Mouse (Mus musculus) hindbrain, embryonic 11.5 days (tissue): ENCODE data around the gene Trpm6. TPM values are rescaled to one million over a fixed set of nuclear protein-coding genes. Genes with fewer than 3 reads are reported as not detected.
A peak's percentile ranks its signal among the peaks of the same experiment; 100 is the strongest.
"Not testable (repeated sequence)": the region's sequence is repeated elsewhere in the genome, so short reads cannot be mapped to it uniquely, and the experiment has no call there.

Experiments used
- ATAC-seq: fragments of 200-750 bp; cut with Nextera tagmentation; 2 replicates; pipeline ENCODE4 v1.8.0; 2017; ENCODE audit warnings: mild to moderate bottlenecking, moderate TSS enrichment, moderate library complexity; ENCODE audit not compliant: low FRiP score
- DNase-seq: peaks from one replicate; pipeline ENCODE4 v3.0.0-alpha.2; 2015; ENCODE audit warnings: low spot score
- H3K27ac ChIP-seq: fragments of 300-500 bp; sonication (generic); 2 replicates; pipeline ENCODE4 v1.5.1; 2014; ENCODE audit warnings: mild to moderate bottlenecking, low read depth, low read length
- H3K27me3 ChIP-seq: fragments of 300-500 bp; sonication (generic); 2 replicates; pipeline ENCODE4 v1.6.1; 2014; ENCODE audit warnings: mild to moderate bottlenecking, low read length, moderate library complexity, mixed read lengths; ENCODE audit not compliant: control insufficient read depth, insufficient read depth
- H3K36me3 ChIP-seq: fragments of 300-500 bp; sonication (generic); 2 replicates; pipeline ENCODE4 v1.6.1; 2014; ENCODE audit warnings: mild to moderate bottlenecking, low read length, moderate library complexity, mixed read lengths; ENCODE audit not compliant: control insufficient read depth, insufficient read depth
- H3K4me1 ChIP-seq: fragments of 300-500 bp; sonication (generic); replicated peaks from 2 replicates; pipeline ENCODE4 v1.6.1; 2014; ENCODE audit warnings: low read length, mixed read lengths; ENCODE audit not compliant: control insufficient read depth, insufficient read depth
- H3K4me2 ChIP-seq: fragments of 300-500 bp; sonication (generic); replicated peaks from 2 replicates; pipeline ENCODE4 v1.6.1; 2014; ENCODE audit warnings: mild to moderate bottlenecking, low read depth, low read length
- H3K4me3 ChIP-seq: fragments of 300-500 bp; sonication (generic); 2 replicates; pipeline ENCODE4 v1.5.1; 2014; ENCODE audit warnings: low read depth, low read length
- H3K9ac ChIP-seq: fragments of 300-500 bp; sonication (generic); 2 replicates; pipeline ENCODE4 v1.6.1; 2014; ENCODE audit warnings: low read depth, low read length
- H3K9me3 ChIP-seq: fragments of 300-500 bp; sonication (generic); 2 replicates; pipeline ENCODE4 v1.6.1; 2016; ENCODE audit warnings: low read length; ENCODE audit not compliant: control insufficient read depth
- WGBS: fragments of 180-500 bp; shearing (Covaris S2); extraction: QIAGEN DNeasy Blood & Tissue Kit; methylation state at CpG from one replicate; pipeline ENCODE4 v1.1.7; 2014; 5-methylcytosine and 5-hydroxymethylcytosine counted together
- polyA plus RNA-seq: library from polyadenylated mRNA; unstranded; fragments of >200 nt; fragmentation: Nextera tagmentation; extraction: Ambion mirVana; gene quantifications from 2 replicates; pipeline ENCODE4 v1.2.1, GENCODE M21; 2014

The Trpm6 gene
- 0.25 and 0.43 TPM in 2 replicates for polyA plus RNA-seq

DNA sequence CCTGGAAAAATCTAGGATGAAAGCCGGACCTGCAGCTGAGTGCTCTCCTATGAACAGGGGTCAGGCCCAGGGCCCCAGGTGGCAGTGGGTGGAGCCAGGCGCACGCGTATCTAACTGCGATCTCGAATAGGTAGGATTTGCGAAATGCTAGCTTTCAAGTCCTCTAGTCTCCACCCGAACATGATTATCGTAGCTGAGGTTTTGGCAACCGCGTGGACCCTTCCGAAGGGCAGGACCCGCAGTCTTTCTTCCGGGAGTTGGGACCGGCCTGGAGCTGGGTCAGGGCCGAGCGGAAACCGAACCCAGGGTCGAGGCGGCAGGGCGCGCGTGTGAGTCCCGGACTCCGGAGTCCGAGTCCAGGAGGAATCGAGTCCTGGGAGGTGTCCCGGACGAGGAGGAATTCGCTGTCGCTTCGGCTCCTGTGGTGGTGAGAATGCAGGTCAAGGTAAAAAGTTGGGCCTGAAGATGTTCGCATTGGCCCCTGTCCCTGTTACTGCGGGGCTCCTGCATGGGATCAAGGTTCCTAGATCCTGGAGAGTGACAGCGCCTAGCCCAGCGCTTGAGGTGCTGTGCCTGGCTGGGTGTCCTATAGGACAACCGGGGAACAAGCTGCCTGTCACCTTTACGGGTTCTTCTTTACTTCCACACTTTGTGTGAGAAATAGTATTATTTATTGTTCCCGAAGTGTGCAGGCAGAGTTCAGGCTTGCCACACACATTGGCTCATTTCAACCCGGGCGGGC lies at the start of gene Trpm6:
Trpm6 (plus strand) TSS at position 386 of the 742 bp plus-strand sequence.
- no peaks in the 10 kb centered on the region for H3K36me3 ChIP-seq
- H3K9ac ChIP-seq, result peak within 1 kb of the TSS; percentile 40; the same call in 1 of the 2 replicates
- H3K27me3 ChIP-seq, result peaks cover 3% of the 10 kb centered on the region
- no peak within 1 kb of the TSS for H3K27ac ChIP-seq
- WGBS, result 6% methylated on average over 41 of the region's 41 CpGs
- peak within 1 kb of the TSS; percentile 70 for H3K4me2 ChIP-seq
- ATAC-seq, result peak; percentile 57; the same call in 1 of the 2 replicates
- peak within 1 kb of the TSS; percentile 33 for H3K4me3 ChIP-seq
- no peaks in the 10 kb centered on the region for H3K9me3 ChIP-seq
- no peaks in the 10 kb centered on the region for H3K4me1 ChIP-seq
- DNase-seq, result peak; percentile 33

- H3K4me3 ChIP-seq, result no peak overlapping the region
- no peak overlapping the region for H3K27ac ChIP-seq
- no peak overlapping the region for H3K4me2 ChIP-seq
- no peaks in the 10 kb centered on the region for H3K36me3 ChIP-seq
- no peaks in the 10 kb centered on the region for H3K27me3 ChIP-seq
- H3K9ac ChIP-seq, result no peak overlapping the region
- DNase-seq, result no peak
- no peaks in the 10 kb centered on the region for H3K4me1 ChIP-seq
- no peaks in the 10 kb centered on the region for H3K9me3 ChIP-seq
- ATAC-seq, result no peak
These were observed 41.7 kb upstream of the Trpm6 start for GRCm38 (mm10) chr19:18708101-18708500.

DNA sequence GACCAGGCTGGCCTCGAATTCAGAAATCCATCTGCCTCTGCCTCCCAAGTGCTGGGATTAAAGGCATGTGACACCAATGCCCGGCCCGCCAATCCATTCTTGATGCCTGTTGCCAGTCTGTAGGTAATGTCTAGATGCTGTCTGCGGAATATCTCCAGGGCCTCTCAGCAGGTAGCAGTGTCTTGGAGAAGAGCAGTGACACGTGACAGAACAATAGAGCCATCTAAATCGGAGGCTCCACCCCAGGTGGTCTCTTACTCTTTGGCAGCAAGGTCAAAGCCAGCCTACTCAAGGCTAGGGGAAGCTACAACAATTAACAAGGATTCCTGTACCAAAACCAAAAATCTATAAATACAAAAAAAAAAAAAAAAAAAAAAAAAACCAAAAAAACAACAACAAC lies 38.9 kb upstream of the Trpm6 start:
- Histone ChIP-seq H3K9ac (no peak overlapping the region), H3K9me3 (no peaks in the 10 kb centered on the region), H3K4me3 (no peak overlapping the region), H3K36me3 (no peaks in the 10 kb centered on the region), H3K27me3 (no peaks in the 10 kb centered on the region), H3K27ac (no peak overlapping the region), H3K4me1 (no peaks in the 10 kb centered on the region; the same call in 1 of the 2 replicates), H3K4me2 (no peak overlapping the region)
- WGBS, result 56% methylated on average over 6 of the region's 6 CpGs
- DNase-seq, result no peak
- no peak for ATAC-seq

DNA sequence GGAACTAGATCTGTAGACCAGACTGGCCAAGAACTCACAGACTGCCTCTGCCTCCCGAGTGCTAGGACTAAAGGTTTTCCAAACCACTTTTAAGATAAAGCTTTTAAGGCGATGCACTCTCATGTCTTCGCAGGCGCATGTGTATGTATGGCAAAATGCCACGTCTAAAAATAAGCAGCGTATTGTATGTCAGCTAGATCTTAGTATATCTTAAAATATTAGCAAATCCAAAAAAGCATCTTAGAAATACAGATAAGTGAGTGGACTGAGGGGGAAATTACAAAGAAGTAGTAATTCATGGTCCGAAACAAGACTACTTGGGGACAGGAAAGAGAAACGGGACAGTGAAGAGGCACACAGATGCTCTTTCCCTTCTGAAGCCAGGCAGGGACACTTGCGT lies 38.2 kb upstream of the Trpm6 start:
- Histone ChIP-seq H3K27ac (no peak overlapping the region), H3K4me3 (no peak overlapping the region), H3K4me2 (no peak overlapping the region), H3K9me3 (no peaks in the 10 kb centered on the region), H3K27me3 (no peaks in the 10 kb centered on the region), H3K36me3 (no peaks in the 10 kb centered on the region), H3K4me1 (no peaks in the 10 kb centered on the region; the same call in 1 of the 2 replicates), H3K9ac (no peak overlapping the region)
- 94% methylated on average over 9 of the region's 9 CpGs for WGBS
- DNase-seq, result no peak
- ATAC-seq, result no peak

- DNase-seq (no peak), ATAC-seq (no peak)
- no peaks in the 10 kb centered on the region for H3K36me3 ChIP-seq
- H3K27ac ChIP-seq, result peak overlapping the region; percentile 90
- WGBS, result 60% methylated on average over 16 of the region's 16 CpGs
- peak overlapping the region; percentile 44 for H3K4me2 ChIP-seq
- H3K4me3 ChIP-seq, result peak overlapping the region; percentile 68
- no peaks in the 10 kb centered on the region for H3K9me3 ChIP-seq
- H3K27me3 ChIP-seq, result no peaks in the 10 kb centered on the region
- H3K9ac ChIP-seq, result peak overlapping the region; percentile 71
- H3K4me1 ChIP-seq, result no peaks in the 10 kb centered on the region; the same call in 1 of the 2 replicates
These were observed 37.5 kb upstream of the Trpm6 start for GRCm38 (mm10) chr19:18712153-18712865.

DNA sequence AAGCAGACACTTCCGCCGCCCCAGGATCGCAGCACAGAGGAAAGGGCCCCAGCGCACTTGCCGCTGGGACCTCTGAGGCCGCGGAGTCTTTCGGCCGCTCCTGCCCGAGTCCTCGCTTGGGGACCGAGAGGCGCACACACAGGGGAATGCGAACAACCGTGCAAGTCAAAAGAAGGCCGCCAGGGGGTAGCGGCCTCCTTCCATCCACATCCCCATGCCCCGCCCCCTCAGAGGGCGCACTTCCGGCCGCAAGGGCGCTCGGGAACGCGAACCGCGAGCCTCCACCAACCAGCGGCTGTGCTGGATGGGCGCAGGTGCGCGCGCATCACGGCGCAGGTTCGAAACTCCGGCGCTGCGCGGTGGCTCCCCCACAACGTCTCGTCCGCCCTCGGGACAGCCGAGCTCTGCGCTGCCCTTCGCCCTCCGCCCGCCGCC lies 36.9 kb upstream of the Trpm6 start, which contains the start of gene D030056L22Rik:
D030056L22Rik (plus strand) TSS at position 328 of the 435 bp plus-strand sequence.
- DNase-seq (peak; percentile 99), ATAC-seq (peak; percentile 98)
- H3K9ac ChIP-seq, result peak within 1 kb of the TSS; percentile 71
- no peaks in the 10 kb centered on the region; the same call in 1 of the 2 replicates for H3K4me1 ChIP-seq
- H3K27me3 ChIP-seq, result no peaks in the 10 kb centered on the region
- H3K36me3 ChIP-seq, result no peaks in the 10 kb centered on the region
- peak within 1 kb of the TSS; percentile 68 for H3K4me3 ChIP-seq
- H3K27ac ChIP-seq, result peak within 1 kb of the TSS; percentile 90
- under 1% methylated on average over 47 of the region's 49 CpGs for WGBS
- peak within 1 kb of the TSS; percentile 49 for H3K4me2 ChIP-seq
- no peaks in the 10 kb centered on the region for H3K9me3 ChIP-seq

- ATAC-seq (peak; percentile 80), DNase-seq (peak; percentile 60)
- under 1% methylated on average over 37 of the region's 46 CpGs for WGBS
- not testable (repeated sequence) for H3K27ac ChIP-seq, H3K4me1 ChIP-seq, H3K36me3 ChIP-seq, H3K9me3 ChIP-seq, H3K27me3 ChIP-seq
- H3K4me2 ChIP-seq, result peak overlapping the region; percentile 49
- peak overlapping the region; percentile 71 for H3K9ac ChIP-seq
- H3K4me3 ChIP-seq, result peak overlapping the region; percentile 68
These were observed 36.4 kb upstream of the Trpm6 start for GRCm38 (mm10) chr19:18713357-18713756.

DNA sequence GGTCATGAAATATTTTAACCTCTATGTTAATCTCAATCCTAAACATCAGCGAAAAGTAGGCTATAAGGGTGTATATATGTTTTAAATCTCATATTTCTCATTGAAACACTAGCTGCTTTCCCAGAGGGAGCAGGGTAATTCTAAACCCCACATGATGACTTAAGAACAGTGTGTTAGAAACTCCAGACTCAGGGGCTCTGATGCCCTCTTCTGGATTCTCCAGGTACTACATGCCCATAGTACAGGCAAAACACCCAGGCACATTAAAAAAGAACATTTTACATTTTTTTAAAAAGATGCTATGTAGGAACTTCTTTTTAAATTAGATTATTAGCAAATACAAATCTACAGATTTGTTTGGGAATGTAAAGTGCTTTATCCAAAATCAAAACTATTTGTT lies 33.4 kb upstream of the Trpm6 start:
- WGBS, result 56% methylated on average over 1 of the region's 1 CpGs

More for the DNA sequence above, 33.4 kb upstream of the Trpm6 start:
- peak; percentile 82 for DNase-seq
- no peaks in the 10 kb centered on the region for H3K36me3 ChIP-seq
- H3K4me3 ChIP-seq, result no peak overlapping the region
- H3K9ac ChIP-seq, result no peak overlapping the region
- H3K27ac ChIP-seq, result no peak overlapping the region
- no peaks in the 10 kb centered on the region; the same call in 1 of the 2 replicates for H3K4me1 ChIP-seq
- no peak overlapping the region for H3K4me2 ChIP-seq
- no peaks in the 10 kb centered on the region for H3K9me3 ChIP-seq
- no peaks in the 10 kb centered on the region for H3K27me3 ChIP-seq
- no peak for ATAC-seq
